10 mouse cellular contexts compared by ENCODE assay signal in genomic region chr6:88075960-88076517, GRCm38 (mm10). TPM values are rescaled to one million over a fixed set of nuclear protein-coding genes. Genes with fewer than 3 reads are reported as not detected.
DNase-seq lines count a peak whose midpoint lies in the region; ATAC-seq and TF ChIP-seq lines count a peak whose summit lies in the region.
"Had no signal": no experiment of that assay in that cellular context is flagged by ENCODE, and none has a peak within 500 bp of the region (broad histone marks: within the 10 kb centered on the region; RNA-seq: fewer than 3 reads in every experiment).

No protein-coding gene starts in this region.

- peak overlapping the region; percentile 70; the same call in 1 of the 2 replicates for H3K4me2 ChIP-seq in forebrain, embryonic 13.5 days
- H3K4me2 ChIP-seq in forebrain, embryonic 12.5 days, result no peak overlapping the region
- no peak overlapping the region for H3K4me2 ChIP-seq in lung, postnatal 0 days (replicated peaks; ENCODE audit: low read depth, low read length)
- H3K4me2 ChIP-seq in liver, embryonic 14.5 days (ENCODE audit: low read depth), result peak overlapping the region; percentile 84
- peak overlapping the region; percentile 74; the same call in 1 of the 2 replicates for H3K4me2 ChIP-seq in neural tube, embryonic 15.5 days
- H3K4me2 ChIP-seq in heart, embryonic 12.5 days, result no peak overlapping the region

- no peak overlapping the region for H3K4me3 ChIP-seq in forebrain, embryonic 13.5 days
- no peak overlapping the region for H3K4me3 ChIP-seq in forebrain, embryonic 12.5 days (replicated peaks)
- H3K4me3 ChIP-seq in lung, postnatal 0 days (ENCODE audit: low read depth, low read length), result no peak overlapping the region
- peak overlapping the region in 1 of 2 experiments; percentile 56; a peak in 2 of 4 replicates for H3K4me3 ChIP-seq in liver, embryonic 14.5 days (ENCODE audit: insufficient read depth in 1 of 2, low read depth in 2 of 2, low read length in 2 of 2)
- no peak overlapping the region; the same call in 1 of the 2 replicates for H3K4me3 ChIP-seq in neural tube, embryonic 15.5 days (replicated peaks)
- H3K4me3 ChIP-seq in heart, embryonic 12.5 days, result no peak overlapping the region

- H3K4me1 ChIP-seq in forebrain, embryonic 13.5 days, result peaks cover 12% of the 10 kb centered on the region
- peaks cover 11% of the 10 kb centered on the region for H3K4me1 ChIP-seq in forebrain, embryonic 12.5 days
- no peaks in the 10 kb centered on the region for H3K4me1 ChIP-seq in lung, postnatal 0 days (ENCODE audit: insufficient read depth, low read depth, low read length)
- H3K4me1 ChIP-seq in liver, embryonic 14.5 days (replicated peaks; ENCODE audit: control insufficient read depth in 2 of 2, insufficient read depth in 2 of 2, low read length in 1 of 2), result peaks cover 10 to 22% of the 10 kb centered on the region in 2 experiments
- H3K4me1 ChIP-seq in neural tube, embryonic 15.5 days, result peaks cover 5% of the 10 kb centered on the region; the same call in 1 of the 2 replicates
- 0 out of 2 replicates have a peak, but pooled peaks cover 2% of the 10 kb centered on the region for H3K4me1 ChIP-seq in heart, embryonic 12.5 days (replicated peaks)

- no peaks in the 10 kb centered on the region for H3K36me3 ChIP-seq in forebrain, embryonic 13.5 days (ENCODE audit: poor library complexity, severe bottlenecking)
- H3K36me3 ChIP-seq in forebrain, embryonic 12.5 days (replicated peaks), result no peaks in the 10 kb centered on the region
- H3K36me3 ChIP-seq in lung, postnatal 0 days (ENCODE audit: insufficient read depth, low read length), result no peaks in the 10 kb centered on the region
- H3K36me3 ChIP-seq in liver, embryonic 14.5 days (replicated peaks; ENCODE audit: control insufficient read depth, insufficient read depth, low read depth), result no peaks in the 10 kb centered on the region
- H3K36me3 ChIP-seq in neural tube, embryonic 15.5 days, result no peaks in the 10 kb centered on the region
- H3K36me3 ChIP-seq in heart, embryonic 12.5 days, result no peaks in the 10 kb centered on the region

- no peak for TF ChIP-seq CTCF in lung, postnatal 0 days (IDR thresholded peaks at IDR 0.05)
- no peak for TF ChIP-seq CTCF in liver, embryonic 14.5 days (IDR thresholded peaks at IDR 0.05; ENCODE audit: low read depth)

- H3K9ac ChIP-seq in forebrain, embryonic 13.5 days, result no peak overlapping the region
- H3K9ac ChIP-seq in forebrain, embryonic 12.5 days, result no peak overlapping the region
- H3K9ac ChIP-seq in lung, postnatal 0 days (replicated peaks; ENCODE audit: low read depth), result no peak overlapping the region
- peak overlapping the region; percentile 48 for H3K9ac ChIP-seq in liver, embryonic 14.5 days (replicated peaks)
- no peak overlapping the region for H3K9ac ChIP-seq in neural tube, embryonic 15.5 days (replicated peaks)
- H3K9ac ChIP-seq in heart, embryonic 12.5 days, result no peak overlapping the region

- H3K27me3 ChIP-seq in forebrain, embryonic 13.5 days, result peaks cover 46% of the 10 kb centered on the region
- H3K27me3 ChIP-seq in forebrain, embryonic 12.5 days, result peaks cover 37% of the 10 kb centered on the region
- H3K27me3 ChIP-seq in lung, postnatal 0 days (replicated peaks; ENCODE audit: insufficient read depth, low read length), result no peaks in the 10 kb centered on the region
- no peaks in the 10 kb centered on the region for H3K27me3 ChIP-seq in liver, embryonic 14.5 days (ENCODE audit: control insufficient read depth, insufficient read depth, low read length)
- H3K27me3 ChIP-seq in neural tube, embryonic 15.5 days (replicated peaks), result peaks cover 13% of the 10 kb centered on the region; the same call in 1 of the 2 replicates
- H3K27me3 ChIP-seq in heart, embryonic 12.5 days (replicated peaks), result peaks cover 27% of the 10 kb centered on the region

- DNase-seq in lung, postnatal 0 days (ENCODE audit: low spot score), result no peak
- DNase-seq in lung, postnatal 14 days, result no peak
- no peak for DNase-seq in liver, embryonic 14.5 days (ENCODE audit: low read depth in 3 of 3, low spot score in 3 of 3)
- no peak for DNase-seq in kidney, postnatal 25 days
- DNase-seq: adrenal gland, adult 8-10 months; embryo, embryonic 11 days had no signal

- no peaks in the 10 kb centered on the region for H3K9me3 ChIP-seq in forebrain, embryonic 13.5 days (replicated peaks)
- H3K9me3 ChIP-seq in forebrain, embryonic 12.5 days, result no peaks in the 10 kb centered on the region
- H3K9me3 ChIP-seq in lung, postnatal 0 days (ENCODE audit: low read length), result no peaks in the 10 kb centered on the region
- no peaks in the 10 kb centered on the region for H3K9me3 ChIP-seq in liver, embryonic 14.5 days (ENCODE audit: control insufficient read depth, low read length)
- no peaks in the 10 kb centered on the region for H3K9me3 ChIP-seq in neural tube, embryonic 15.5 days (replicated peaks)
- H3K9me3 ChIP-seq in heart, embryonic 12.5 days (replicated peaks), result no peaks in the 10 kb centered on the region

- ATAC-seq in forebrain, embryonic 13.5 days, result no peak
- ATAC-seq in forebrain, embryonic 12.5 days (ENCODE audit: low FRiP score), result no peak
- ATAC-seq in lung, postnatal 0 days, result no peak
- peak; percentile 52 for ATAC-seq in liver, embryonic 14.5 days (ENCODE audit: insufficient read depth)
- ATAC-seq in neural tube, embryonic 15.5 days (ENCODE audit: low FRiP score), result no peak
- ATAC-seq in heart, embryonic 12.5 days (ENCODE audit: insufficient number of reproducible peaks, low FRiP score), result no peak

- 93% methylated on average over 1 of the region's 1 CpGs for WGBS in forebrain, embryonic 13.5 days
- 74% methylated on average over 1 of the region's 1 CpGs for WGBS in forebrain, embryonic 12.5 days
- WGBS in lung, postnatal 0 days, result 68% methylated on average over 1 of the region's 1 CpGs
- WGBS in liver, embryonic 14.5 days (ENCODE audit: insufficient replicate concordance), result 15% methylated on average over 1 of the region's 1 CpGs
- WGBS in neural tube, embryonic 15.5 days, result 82% methylated on average over 1 of the region's 1 CpGs
- WGBS in heart, embryonic 12.5 days, result 51% methylated on average over 1 of the region's 1 CpGs

- H3K27ac ChIP-seq in forebrain, embryonic 13.5 days, result no peak overlapping the region
- H3K27ac ChIP-seq in forebrain, embryonic 12.5 days, result no peak overlapping the region
- 0 out of 2 replicates have a peak overlapping the region, but pooled peaks have one; percentile 86 for H3K27ac ChIP-seq in lung, postnatal 0 days (ENCODE audit: low read length)
- peak overlapping the region; percentile 79 for H3K27ac ChIP-seq in liver, embryonic 14.5 days
- H3K27ac ChIP-seq in neural tube, embryonic 15.5 days (replicated peaks), result no peak overlapping the region
- H3K27ac ChIP-seq in heart, embryonic 12.5 days (ENCODE audit: poor library complexity, severe bottlenecking), result no peak overlapping the region

- no peak for TF ChIP-seq EP300 in lung, postnatal 0 days (IDR thresholded peaks at IDR 0.05)
- TF ChIP-seq EP300 in liver, embryonic 14.5 days (IDR thresholded peaks at IDR 0.05; ENCODE audit: low read depth), result peak; percentile 77

RNA-seq across cellular contexts. Expression of gene Rpn1, which starts 8.2 kb away (rescaled TPM):
- polyA plus RNA-seq in forebrain, embryonic 13.5 days (2015; fragmentation: Nextera tagmentation; extraction: Ambion mirVana), result 212 and 246 TPM in 2 replicates
- 238 and 258 TPM in 2 replicates for polyA plus RNA-seq in forebrain, embryonic 12.5 days (2016; fragmentation: Nextera tagmentation; extraction: Ambion mirVana)
- 209 and 226 TPM in 2 replicates for polyA plus RNA-seq in lung, postnatal 0 days (2015; fragmentation: Nextera tagmentation; extraction: Ambion mirVana)
- polyA plus RNA-seq in liver, embryonic 14.5 days (2012; rRNA removed), result 75.9 and 81.7 TPM in 2 replicates
- 169 and 172 TPM in 2 replicates for polyA plus RNA-seq in liver, embryonic 14.5 days (2014; fragmentation: Nextera tagmentation; extraction: Ambion mirVana)
- 294 and 318 TPM in 2 replicates for polyA plus RNA-seq in neural tube, embryonic 15.5 days (2015; fragmentation: Nextera tagmentation; extraction: Ambion mirVana)
- polyA plus RNA-seq in heart, embryonic 12.5 days (2016; fragmentation: Nextera tagmentation; extraction: Ambion mirVana), result 225 and 227 TPM in 2 replicates

RNA-seq across cellular contexts. Expression of gene Rab7, which starts 31.0 kb away (rescaled TPM):
- 233 and 248 TPM in 2 replicates for polyA plus RNA-seq in forebrain, embryonic 13.5 days (2015; fragmentation: Nextera tagmentation; extraction: Ambion mirVana)
- polyA plus RNA-seq in forebrain, embryonic 12.5 days (2016; fragmentation: Nextera tagmentation; extraction: Ambion mirVana), result 206 and 217 TPM in 2 replicates
- 242 and 253 TPM in 2 replicates for polyA plus RNA-seq in lung, postnatal 0 days (2015; fragmentation: Nextera tagmentation; extraction: Ambion mirVana)
- polyA plus RNA-seq in liver, embryonic 14.5 days (2012; rRNA removed), result 64.8 and 76.7 TPM in 2 replicates
- polyA plus RNA-seq in liver, embryonic 14.5 days (2014; fragmentation: Nextera tagmentation; extraction: Ambion mirVana), result 110 and 119 TPM in 2 replicates
- 352 and 355 TPM in 2 replicates for polyA plus RNA-seq in neural tube, embryonic 15.5 days (2015; fragmentation: Nextera tagmentation; extraction: Ambion mirVana)
- polyA plus RNA-seq in heart, embryonic 12.5 days (2016; fragmentation: Nextera tagmentation; extraction: Ambion mirVana), result 202 and 207 TPM in 2 replicates

Comparison
In these comparisons a context has a peak if more than half of its experiments do, and no peak if none do; other contexts are left out.
1. H3K4me2 ChIP-seq: peak in forebrain, embryonic 13.5 days (single experiment), liver, embryonic 14.5 days (single experiment) and neural tube, embryonic 15.5 days (single experiment); none in forebrain, embryonic 12.5 days (single experiment), lung, postnatal 0 days (single experiment) and heart, embryonic 12.5 days (single experiment).
2. H3K27ac ChIP-seq: peak in lung, postnatal 0 days (single experiment) and liver, embryonic 14.5 days (single experiment); none in forebrain, embryonic 13.5 days (single experiment), forebrain, embryonic 12.5 days (single experiment), neural tube, embryonic 15.5 days (single experiment) and heart, embryonic 12.5 days (single experiment).